Mouse (Mus musculus) cortical plate, adult 2 months (tissue): ENCODE data around the gene Alkbh1. TPM values are rescaled to one million over a fixed set of nuclear protein-coding genes. Genes with fewer than 3 reads are reported as not detected.
A peak's percentile ranks its signal among the peaks of the same experiment; 100 is the strongest.
"Not testable (repeated sequence)": the region's sequence is repeated elsewhere in the genome, so short reads cannot be mapped to it uniquely, and the experiment has no call there.

Source experiments
- H3K27ac ChIP-seq: fragments of 200-500 bp; 2 replicates; pipeline ENCODE4 v1.5.1; 2012; ENCODE audit warnings: low read length, control low read depth, inconsistent platforms; ENCODE audit not compliant: insufficient read depth
- H3K4me1 ChIP-seq: fragments of 200-500 bp; 2 replicates; pipeline ENCODE4 v1.6.1; 2011; ENCODE audit warnings: low read length; ENCODE audit not compliant: control insufficient read depth, insufficient read depth
- H3K4me3 ChIP-seq: fragments of 200-500 bp; 2 replicates; pipeline ENCODE4 v1.5.1; 2011; ENCODE audit warnings: mild to moderate bottlenecking, low read length, control low read depth; ENCODE audit not compliant: insufficient read depth
- CTCF ChIP-seq: fragments of 200-500 bp; IDR thresholded peaks from 2 replicates; pipeline ENCODE4 v1.5.1; 2011; ENCODE audit warnings: mild to moderate bottlenecking, control low read depth, low read length; ENCODE audit not compliant: insufficient read depth; ENCODE audit errors: extremely low read depth
- POLR2A ChIP-seq: fragments of 200-500 bp; IDR thresholded peaks from 2 replicates; pipeline ENCODE4 v1.6.1; 2011; ENCODE audit warnings: mild to moderate bottlenecking, low read length, control low read depth; ENCODE audit not compliant: insufficient read depth; ENCODE audit errors: extremely low read depth
- polyA plus RNA-seq: library from polyadenylated mRNA; depleted of rRNA; stranded (reverse); fragments of >200 nt; gene quantifications from 2 replicates; pipeline ENCODE4 v1.2.3, GENCODE M21; 2012; rRNA removed

The Alkbh1 gene
- 17.1 and 17.4 TPM in 2 replicates for polyA plus RNA-seq

GRCm38 (mm10) chr12:87443700-87444122 lies at the start of gene Alkbh1, which contains the start of gene Slirp:
Gene Alkbh1 (minus strand): TSS chr12:87444017.
Gene Slirp (plus strand): TSS chr12:87443896.
- TF ChIP-seq POLR2A (peak; percentile 81), CTCF (no peak)
- Histone ChIP-seq H3K4me3 (peak within 1 kb of the TSS; percentile 91), H3K4me1 (peaks cover 1% of the 10 kb centered on the region; the same call in 1 of the 2 replicates), H3K27ac (no peak within 1 kb of the TSS)

- H3K4me3 ChIP-seq, H3K27ac ChIP-seq, H3K4me1 ChIP-seq: not testable (repeated sequence)
These were observed 44.9 kb upstream of the Alkbh1 start for GRCm38 (mm10) chr12:87488683-87489082.

GRCm38 (mm10) chr12:87482482-87482881 lies 38.7 kb upstream of the Alkbh1 start:
- not testable (repeated sequence) for H3K4me1 ChIP-seq, H3K4me3 ChIP-seq, H3K27ac ChIP-seq

- no peak overlapping the region for H3K27ac ChIP-seq
- H3K4me1 ChIP-seq: peaks cover 5% of the 10 kb centered on the region
- H3K4me3 ChIP-seq: no peak overlapping the region
- TF ChIP-seq POLR2A (no peak), CTCF (no peak)
These were observed 30.9 kb upstream of the Alkbh1 start for GRCm38 (mm10) chr12:87474756-87475155.

- Histone ChIP-seq H3K4me3 (peak within 1 kb of the TSS; percentile 55), H3K27ac (peak within 1 kb of the TSS; percentile 22), H3K4me1 (peaks cover 5% of the 10 kb centered on the region)
- no peak for TF ChIP-seq CTCF
- TF ChIP-seq POLR2A: peak; percentile 93
These were observed 28.4 kb upstream of the Alkbh1 start, which contains the start of gene Snw1 for GRCm38 (mm10) chr12:87471964-87472786. Gene Snw1 (minus strand): TSS chr12:87472274.

GRCm38 (mm10) chr12:87471421-87471963 lies 27.7 kb upstream of the Alkbh1 start:
- peak overlapping the region; percentile 55 for H3K4me3 ChIP-seq
- TF ChIP-seq CTCF (no peak), POLR2A (no peak)
- peak overlapping the region; percentile 22 for H3K27ac ChIP-seq
- H3K4me1 ChIP-seq: peaks cover 9% of the 10 kb centered on the region

- peaks cover 9% of the 10 kb centered on the region for H3K4me1 ChIP-seq
- no peak overlapping the region for H3K4me3 ChIP-seq
- no peak overlapping the region for H3K27ac ChIP-seq
- TF ChIP-seq POLR2A (no peak), CTCF (no peak)
These were observed 26.7 kb upstream of the Alkbh1 start for GRCm38 (mm10) chr12:87470263-87471136.

- no peak overlapping the region for H3K27ac ChIP-seq
- TF ChIP-seq CTCF (no peak), POLR2A (no peak)
- peaks cover 4% of the 10 kb centered on the region; the same call in 1 of the 2 replicates for H3K4me1 ChIP-seq
- H3K4me3 ChIP-seq: no peak overlapping the region
These were observed 21.0 kb upstream of the Alkbh1 start for GRCm38 (mm10) chr12:87464678-87465297.

- H3K4me3 ChIP-seq: no peak overlapping the region
- TF ChIP-seq CTCF (no peak), POLR2A (no peak)
These were observed 5.6 kb upstream of the Alkbh1 start for GRCm38 (mm10) chr12:87449456-87449855.

More at GRCm38 (mm10) chr12:87449456-87449855, 5.6 kb upstream of the Alkbh1 start:
- H3K4me1 ChIP-seq: no peaks in the 10 kb centered on the region
- H3K27ac ChIP-seq: no peak overlapping the region
